Mouse (Mus musculus) right cerebral cortex, postnatal 25 days (tissue): ENCODE data around the gene Spaca7.
A peak's percentile ranks its signal among the peaks of the same experiment; 100 is the strongest.
"Not testable (repeated sequence)": the region's sequence is repeated elsewhere in the genome, so short reads cannot be mapped to it uniquely, and the experiment has no call there.

ENCODE experiments used
- DNase-seq: peaks from one replicate; pipeline ENCODE4 v3.0.0; 2022

Spaca7 gene

DNA sequence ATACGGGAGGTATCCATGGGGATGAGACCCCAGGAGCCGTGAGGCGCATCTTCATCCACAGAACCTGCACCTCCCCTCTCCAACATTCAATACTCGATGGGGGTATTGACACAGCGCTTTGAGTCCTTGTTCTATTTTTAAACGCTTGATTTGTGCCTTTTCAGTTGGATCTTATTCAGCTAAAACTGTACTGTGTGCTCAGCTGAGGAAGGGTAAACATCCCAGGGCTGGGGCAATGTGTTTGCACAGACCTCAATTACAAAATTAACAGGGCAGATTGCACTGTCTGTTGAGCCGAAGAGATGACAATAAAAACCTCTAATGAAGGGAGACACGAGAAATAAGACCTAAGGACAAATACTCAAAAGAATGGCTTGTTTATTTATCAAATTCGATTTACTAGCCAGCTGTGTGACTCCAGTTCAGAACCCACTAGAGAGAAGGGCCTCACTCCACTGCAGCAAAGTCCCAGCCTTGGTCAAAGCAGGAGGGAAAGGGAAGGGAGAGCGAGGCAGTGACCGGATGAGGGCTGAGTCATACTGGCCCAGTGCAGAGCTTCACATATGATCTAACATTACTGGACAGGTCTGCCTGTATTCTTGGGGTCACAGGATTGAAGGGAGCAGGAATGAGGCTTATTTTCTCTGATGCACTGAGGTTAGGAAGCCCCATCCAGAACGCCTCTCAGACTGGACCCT lies 37.1 kb downstream of the Spaca7 start:
- no peak for DNase-seq

GRCm38 (mm10) chr8:12613201-12613600 lies 40.4 kb downstream of the Spaca7 start:
- DNase-seq = no peak

GRCm38 (mm10) chr8:12617369-12617768 lies 44.5 kb downstream of the Spaca7 start:
- DNase-seq = not testable (repeated sequence)

DNA sequence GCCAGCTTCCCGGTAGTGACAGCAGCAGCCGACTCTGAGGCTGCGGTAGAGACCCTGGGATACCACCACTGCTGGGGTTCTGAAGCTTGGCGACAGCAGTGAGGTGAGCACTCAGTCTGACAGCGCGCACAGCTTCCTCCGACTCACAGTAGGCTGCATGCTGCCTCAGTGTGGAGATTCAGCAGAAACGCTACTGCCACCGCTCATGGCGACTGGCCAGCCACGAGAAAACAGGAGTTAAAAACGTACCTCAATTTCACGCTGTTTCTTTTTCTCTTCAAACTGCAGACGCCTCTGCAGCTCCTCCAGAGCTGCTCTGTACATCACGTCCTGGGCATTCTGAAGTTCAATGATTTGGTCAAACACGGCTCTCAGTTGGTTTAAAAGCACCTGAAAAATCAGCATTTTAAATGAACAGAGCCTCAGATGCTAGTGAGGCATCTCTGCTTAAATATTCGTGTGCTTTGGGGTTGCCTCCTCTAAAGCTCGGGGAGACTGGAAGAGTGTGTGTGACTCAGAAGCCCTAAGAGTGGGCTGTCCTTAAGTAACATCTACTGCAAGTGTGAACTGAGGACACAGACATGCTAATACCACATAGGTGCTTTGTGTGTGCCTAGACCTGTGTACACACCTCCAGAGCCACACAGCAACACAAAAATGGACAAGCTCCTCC lies 48.9 kb downstream of the Spaca7 start:
- peak; percentile 64 for DNase-seq

GRCm38 (mm10) chr8:12625890-12626289 lies 53.1 kb downstream of the Spaca7 start:
- DNase-seq = no peak

DNA sequence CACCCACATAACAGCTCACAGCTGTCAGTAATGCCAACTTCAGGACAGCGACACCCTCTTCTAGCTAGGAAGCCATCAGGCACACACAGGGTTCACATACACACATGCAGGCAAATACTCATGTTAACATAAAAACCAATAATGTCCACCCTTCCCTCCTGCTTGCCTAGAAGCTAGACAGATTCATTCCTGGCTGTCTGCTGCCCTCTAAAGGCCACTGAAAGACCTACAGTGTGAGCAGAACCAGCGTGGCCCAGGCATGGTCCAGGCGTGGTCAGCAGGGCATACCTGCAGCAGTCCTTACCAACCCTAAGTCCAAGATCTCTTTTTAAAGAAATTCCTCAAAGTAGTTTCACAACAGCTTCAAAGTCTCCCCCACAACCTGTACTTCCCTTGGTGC lies 56.2 kb downstream of the Spaca7 start:
- peak; percentile 50 for DNase-seq

GRCm38 (mm10) chr8:12635366-12635765 lies 62.5 kb downstream of the Spaca7 start:
- no peak for DNase-seq

GRCm38 (mm10) chr8:12638446-12638845 lies 65.6 kb downstream of the Spaca7 start:
- no peak for DNase-seq

DNA sequence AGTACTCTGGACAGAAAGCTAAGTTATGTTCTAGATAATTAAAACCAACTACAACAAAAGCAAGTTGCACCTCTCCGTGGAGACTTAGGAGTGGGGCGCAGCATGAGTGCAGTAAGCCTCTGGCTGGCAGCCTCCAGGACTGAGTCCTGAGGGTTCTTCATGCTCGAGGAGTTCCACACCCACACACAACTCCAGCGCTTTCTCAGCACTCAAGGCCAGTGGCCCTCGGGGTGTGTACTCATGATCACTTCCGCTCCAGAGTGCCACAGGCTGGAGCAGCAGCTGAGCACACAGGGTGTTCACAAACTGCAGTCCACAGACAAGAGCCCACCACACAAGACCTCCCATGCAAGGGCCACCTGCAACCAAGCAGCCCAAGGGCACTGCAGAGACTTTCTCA lies 68.7 kb downstream of the Spaca7 start:
- DNase-seq = no peak

DNA sequence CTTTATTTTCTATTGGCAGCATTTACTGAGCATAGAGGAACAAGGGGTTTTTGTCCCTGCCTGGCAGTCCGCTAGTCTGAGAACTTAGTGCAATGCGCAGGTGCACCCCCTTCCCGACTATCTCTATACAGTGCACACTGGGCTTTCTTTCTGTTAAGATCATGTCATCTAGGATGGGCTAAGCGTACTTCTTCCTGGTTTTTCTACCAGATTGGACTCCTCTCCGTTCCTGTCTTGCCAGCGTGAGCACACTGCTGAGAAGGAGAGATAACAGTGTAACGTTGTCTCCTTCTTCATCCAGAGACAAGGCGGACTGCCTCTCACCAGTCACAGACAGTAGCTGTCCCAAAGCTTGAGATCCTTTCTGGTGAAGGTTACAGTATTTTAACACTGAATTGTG lies 71.5 kb downstream of the Spaca7 start:
- DNase-seq = no peak

DNA sequence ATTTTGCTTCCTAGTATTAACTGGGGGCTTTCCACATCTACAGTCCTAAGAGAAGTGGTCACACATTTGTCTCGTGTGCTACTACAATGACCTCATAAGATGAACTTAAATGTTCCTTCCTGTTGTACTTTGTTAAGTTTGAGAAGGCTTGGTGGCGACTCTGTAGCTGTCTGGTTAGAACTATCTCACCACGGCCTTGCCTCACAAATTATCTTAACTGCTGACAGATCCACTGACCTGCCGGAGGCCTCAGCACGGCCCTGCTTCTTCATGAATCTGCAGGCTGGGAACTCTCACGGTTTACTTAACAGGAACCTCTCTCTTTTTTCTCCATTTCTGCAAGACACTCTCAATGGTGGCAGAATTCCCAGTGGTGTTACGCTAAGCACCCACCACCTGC lies 72.1 kb downstream of the Spaca7 start:
- no peak for DNase-seq

- DNase-seq = no peak
Measured at GRCm38 (mm10) chr8:12646536-12646935, 73.7 kb downstream of the Spaca7 start.

GRCm38 (mm10) chr8:12648951-12649350 lies 76.1 kb downstream of the Spaca7 start:
- DNase-seq = no peak
